Comparison of ENCODE assay signal across 8 mouse cellular contexts in genomic region chr8:77549121-77549706, GRCm38 (mm10). TPM values are rescaled to one million over a fixed set of nuclear protein-coding genes. Genes with fewer than 3 reads are reported as not detected.
DNase-seq lines count a peak whose midpoint lies in the region; ATAC-seq and TF ChIP-seq lines count a peak whose summit lies in the region.

TSS of gene Prmt9 (plus strand) at chr8:77549397.

- TF ChIP-seq POLR2A in CH12.LX (IDR thresholded peaks at IDR 0.05; ENCODE audit: low read depth, low read length) = peak; percentile 90
- peak; percentile 93 for TF ChIP-seq POLR2A in testis, adult 2 months (IDR thresholded peaks at IDR 0.05; ENCODE audit: control insufficient read depth, low read depth, low read length)

- peak; percentile 83 for DNase-seq in CH12.LX (ENCODE audit: extremely low read depth)
- DNase-seq in c-Kit-positive CD71-positive TER-119-negative erythroid progenitor cells, embryonic 14.5 days (ENCODE audit: low read depth) = peak; percentile 81
- peak; percentile 90 for DNase-seq in heart, postnatal 0 days (ENCODE audit: low spot score)
- peak; percentile 97 for DNase-seq in kidney, postnatal 4 days

- H3K9me3 ChIP-seq in CH12.LX (replicated peaks; ENCODE audit: low read length) = peaks cover 4% of the 10 kb centered on the region
- H3K9me3 ChIP-seq in forebrain, embryonic 12.5 days = no peaks in the 10 kb centered on the region
- H3K9me3 ChIP-seq in heart, postnatal 0 days (replicated peaks; ENCODE audit: control insufficient read depth, low read length) = no peaks in the 10 kb centered on the region
- H3K9me3 ChIP-seq in liver, embryonic 16.5 days (replicated peaks; ENCODE audit: control insufficient read depth, low read length) = no peaks in the 10 kb centered on the region
- no peaks in the 10 kb centered on the region for H3K9me3 ChIP-seq in neural tube, embryonic 13.5 days

- TF ChIP-seq CTCF in CH12.LX (conservative IDR thresholded peaks at IDR 0.05 in 1 of 2, IDR thresholded peaks at IDR 0.05 in 1 of 2; ENCODE audit: low read depth in 2 of 2, low read length in 2 of 2) = no peak
- no peak for TF ChIP-seq CTCF in heart, postnatal 0 days (IDR thresholded peaks at IDR 0.05; ENCODE audit: low read depth)
- TF ChIP-seq CTCF in testis, adult 2 months (IDR thresholded peaks at IDR 0.05; ENCODE audit: control insufficient read depth, insufficient read depth, insufficient replicate concordance, low read depth, low read length) = no peak

- peaks cover 5 to 9% of the 10 kb centered on the region in 2 experiments; a peak in 2 of 4 replicates for H3K4me1 ChIP-seq in CH12.LX (ENCODE audit: control insufficient read depth in 1 of 2, insufficient read depth in 2 of 2)
- H3K4me1 ChIP-seq in forebrain, embryonic 12.5 days = peaks cover 19% of the 10 kb centered on the region
- H3K4me1 ChIP-seq in heart, postnatal 0 days (ENCODE audit: control insufficient read depth, insufficient read depth) = peaks cover 5% of the 10 kb centered on the region; the same call in 1 of the 2 replicates
- H3K4me1 ChIP-seq in liver, embryonic 16.5 days (ENCODE audit: control insufficient read depth, low read depth, low read length) = peaks cover 4% of the 10 kb centered on the region
- peaks cover 30% of the 10 kb centered on the region for H3K4me1 ChIP-seq in neural tube, embryonic 13.5 days (replicated peaks)
- H3K4me1 ChIP-seq in testis, adult 2 months (ENCODE audit: control insufficient read depth, insufficient read depth, low read length) = no peaks in the 10 kb centered on the region; the same call in 1 of the 2 replicates

- peak within 1 kb of the TSS; percentile 75 for H3K4me2 ChIP-seq in CH12.LX (ENCODE audit: insufficient read depth, low read depth, poor library complexity, severe bottlenecking)
- peak within 1 kb of the TSS; percentile 78 for H3K4me2 ChIP-seq in forebrain, embryonic 12.5 days
- H3K4me2 ChIP-seq in heart, postnatal 0 days (ENCODE audit: low read depth, low read length) = peak within 1 kb of the TSS; percentile 73
- H3K4me2 ChIP-seq in liver, embryonic 16.5 days (ENCODE audit: low read depth, low read length) = peak within 1 kb of the TSS; percentile 88
- peak within 1 kb of the TSS; percentile 68 for H3K4me2 ChIP-seq in neural tube, embryonic 13.5 days

- WGBS in forebrain, embryonic 12.5 days = 4% methylated on average over 40 of the region's 42 CpGs
- WGBS in heart, postnatal 0 days = 4% methylated on average over 42 of the region's 42 CpGs
- WGBS in liver, embryonic 16.5 days (ENCODE audit: insufficient replicate concordance) = 4% methylated on average over 42 of the region's 42 CpGs
- WGBS in neural tube, embryonic 13.5 days = 3% methylated on average over 42 of the region's 42 CpGs

- peak within 1 kb of the TSS; percentile 90 for H3K9ac ChIP-seq in CH12.LX (ENCODE audit: insufficient read depth, low read depth)
- peak within 1 kb of the TSS; percentile 87 for H3K9ac ChIP-seq in forebrain, embryonic 12.5 days
- H3K9ac ChIP-seq in heart, postnatal 0 days (replicated peaks; ENCODE audit: low read depth, low read length) = peak within 1 kb of the TSS; percentile 86
- peak within 1 kb of the TSS; percentile 93 for H3K9ac ChIP-seq in liver, embryonic 16.5 days (ENCODE audit: low read depth, low read length)
- H3K9ac ChIP-seq in neural tube, embryonic 13.5 days = peak within 1 kb of the TSS; percentile 93

- peak within 1 kb of the TSS; percentile 46 for H3K27ac ChIP-seq in CH12.LX (ENCODE audit: insufficient read depth, low read depth)
- peak within 1 kb of the TSS; percentile 81 for H3K27ac ChIP-seq in forebrain, embryonic 12.5 days
- H3K27ac ChIP-seq in heart, postnatal 0 days (ENCODE audit: low read depth) = peak within 1 kb of the TSS; percentile 84
- H3K27ac ChIP-seq in liver, embryonic 16.5 days (ENCODE audit: low read length) = peak within 1 kb of the TSS; percentile 86
- peak within 1 kb of the TSS; percentile 89 for H3K27ac ChIP-seq in neural tube, embryonic 13.5 days (replicated peaks)
- H3K27ac ChIP-seq in testis, adult 2 months (ENCODE audit: control insufficient read depth, insufficient read depth, low read depth, low read length) = peak within 1 kb of the TSS; percentile 88

- peaks cover 18 to 30% of the 10 kb centered on the region in 2 experiments for H3K36me3 ChIP-seq in CH12.LX (replicated peaks in 1 of 2; ENCODE audit: control insufficient read depth in 1 of 2, insufficient read depth in 1 of 2, low read length in 1 of 2)
- H3K36me3 ChIP-seq in forebrain, embryonic 12.5 days (replicated peaks) = peaks cover 26% of the 10 kb centered on the region
- peaks cover 24% of the 10 kb centered on the region for H3K36me3 ChIP-seq in heart, postnatal 0 days (replicated peaks; ENCODE audit: control insufficient read depth, insufficient read depth, low read length)
- H3K36me3 ChIP-seq in liver, embryonic 16.5 days (ENCODE audit: control insufficient read depth, insufficient read depth) = peaks cover 12% of the 10 kb centered on the region
- peaks cover 32% of the 10 kb centered on the region for H3K36me3 ChIP-seq in neural tube, embryonic 13.5 days
- H3K36me3 ChIP-seq in testis, adult 2 months (ENCODE audit: control insufficient read depth, insufficient read depth, low read length) = no peaks in the 10 kb centered on the region

- no peak for TF ChIP-seq EP300 in CH12.LX (IDR thresholded peaks at IDR 0.05; ENCODE audit: low read length)
- no peak for TF ChIP-seq EP300 in heart, postnatal 0 days (IDR thresholded peaks at IDR 0.05; ENCODE audit: low read depth)

- peak; percentile 96 for ATAC-seq in forebrain, embryonic 12.5 days (ENCODE audit: low FRiP score)
- peak; percentile 98 for ATAC-seq in heart, postnatal 0 days (ENCODE audit: insufficient read depth, low read depth)
- peak; percentile 93 for ATAC-seq in liver, embryonic 16.5 days (ENCODE audit: low read depth)
- peak; percentile 95 for ATAC-seq in neural tube, embryonic 13.5 days (ENCODE audit: low read depth)

- H3K27me3 ChIP-seq in CH12.LX (replicated peaks) = no peaks in the 10 kb centered on the region
- H3K27me3 ChIP-seq in forebrain, embryonic 12.5 days = no peaks in the 10 kb centered on the region
- H3K27me3 ChIP-seq in heart, postnatal 0 days (ENCODE audit: control insufficient read depth, insufficient read depth, low read length) = no peaks in the 10 kb centered on the region
- no peaks in the 10 kb centered on the region for H3K27me3 ChIP-seq in liver, embryonic 16.5 days (ENCODE audit: control insufficient read depth, insufficient read depth, low read depth, low read length)
- no peaks in the 10 kb centered on the region for H3K27me3 ChIP-seq in neural tube, embryonic 13.5 days
- no peaks in the 10 kb centered on the region for H3K27me3 ChIP-seq in testis, adult 2 months (ENCODE audit: control insufficient read depth, insufficient read depth, low read length)

- no peak for TF ChIP-seq RAD21 in CH12.LX (IDR thresholded peaks at IDR 0.05; ENCODE audit: low read depth, low read length)

- in situ Hi-C loops in CH12.LX (cut with MboI; ENCODE audit: low pct_ligation_motif_present, low pct_unique_long_range_greater_than_20kb, low sequenced_read_pairs) = loop anchor here (10.0 kb wide), 1 partner anchor 134 kb away; no protein-coding TSS in a partner anchor

- H3K4me3 ChIP-seq in CH12.LX (replicated peaks in 1 of 3; ENCODE audit: low read depth in 2 of 3, low read length in 2 of 3, poor library complexity in 1 of 3) = peak within 1 kb of the TSS; percentile 93 to 97 (median 95)
- H3K4me3 ChIP-seq in forebrain, embryonic 12.5 days (replicated peaks) = peak within 1 kb of the TSS; percentile 82
- peak within 1 kb of the TSS; percentile 88 for H3K4me3 ChIP-seq in heart, postnatal 0 days (ENCODE audit: low read depth, low read length)
- H3K4me3 ChIP-seq in liver, embryonic 16.5 days (ENCODE audit: low read depth, low read length) = peak within 1 kb of the TSS; percentile 93
- H3K4me3 ChIP-seq in neural tube, embryonic 13.5 days = peak within 1 kb of the TSS; percentile 88
- H3K4me3 ChIP-seq in testis, adult 2 months (ENCODE audit: control insufficient read depth, low read depth, low read length) = peak within 1 kb of the TSS; percentile 98

- H3K79me2 ChIP-seq in CH12.LX (replicated peaks; ENCODE audit: control insufficient read depth, extremely low read depth, insufficient read depth, poor library complexity, severe bottlenecking) = peaks cover 13% of the 10 kb centered on the region

- dilution Hi-C loops in CH12.LX (cut with MboI; ENCODE audit: extremely low pct_ligation_motif_present, extremely low pct_unique_long_range_greater_than_20kb, low sequenced_read_pairs) = no loop called here

TF ChIP-seq in CH12.LX, 34 proteins besides CTCF, POLR2A, EP300 and RAD21 (continues in another document):
- no peak for TF ChIP-seq MXI1 (IDR thresholded peaks at IDR 0.05; ENCODE audit: low read depth, low read length)
- TF ChIP-seq POLR2AphosphoS2 (IDR thresholded peaks at IDR 0.05; ENCODE audit: low read depth, low read length) = no peak
- no peak for TF ChIP-seq MEF2A (IDR thresholded peaks at IDR 0.05; ENCODE audit: borderline replicate concordance, low read depth, low read length)
- no peak for TF ChIP-seq CHD1 (IDR thresholded peaks at IDR 0.05; ENCODE audit: low read depth, low read length)
- no peak for TF ChIP-seq GABPA (IDR thresholded peaks at IDR 0.05; ENCODE audit: insufficient replicate concordance, low read depth, low read length)
- TF ChIP-seq JUND (conservative IDR thresholded peaks at IDR 0.05; ENCODE audit: low read depth, low read length) = no peak
- no peak for TF ChIP-seq CHD2 (IDR thresholded peaks at IDR 0.05; ENCODE audit: low read length)
- no peak for TF ChIP-seq JUN (IDR thresholded peaks at IDR 0.05; ENCODE audit: insufficient read depth, low read depth, low read length)
- no peak for TF ChIP-seq ETS1 (conservative IDR thresholded peaks at IDR 0.05; ENCODE audit: low read depth, low read length)
- TF ChIP-seq ZMIZ1 (IDR thresholded peaks at IDR 0.05; ENCODE audit: low read depth, low read length) = peak; percentile 46; the same call in 1 of the 2 replicates
- no peak for TF ChIP-seq USF1 (IDR thresholded peaks at IDR 0.05; ENCODE audit: low read depth, low read length)
- TF ChIP-seq NELFE (IDR thresholded peaks at IDR 0.05; ENCODE audit: low read depth, low read length) = peak; percentile 76
- TF ChIP-seq MAX (IDR thresholded peaks at IDR 0.05; ENCODE audit: low read length) = no peak
- TF ChIP-seq SIN3A (IDR thresholded peaks at IDR 0.05; ENCODE audit: low read length) = no peak; the same call in 1 of the 2 replicates

RNA-seq across cellular contexts. Expression of gene Prmt9, which starts in this region (rescaled TPM):
- total RNA-seq in CH12.LX (2012; rRNA removed) (14.3 and 16.1 TPM in 2 replicates), CH12.LX (2014; rRNA removed) (16.9 and 17.4 TPM in 2 replicates)
- polyA plus RNA-seq in CH12.LX (2012; ENCODE audit: insufficient read length, low read depth) = 13.8 and 14.2 TPM in 2 replicates
- polyA plus RNA-seq in forebrain, embryonic 12.5 days (2016; fragmentation: Nextera tagmentation; extraction: Ambion mirVana) = 19.6 and 20.8 TPM in 2 replicates
- 13.8 and 15.1 TPM in 2 replicates for total RNA-seq in heart, postnatal 0 days (2014; rRNA removed; ENCODE audit: low replicate concordance)
- 13.3 and 14.9 TPM in 2 replicates for polyA plus RNA-seq in heart, postnatal 0 days (2015; fragmentation: Nextera tagmentation; extraction: Ambion mirVana)
- polyA plus RNA-seq in liver, embryonic 16.5 days (2015; fragmentation: Nextera tagmentation; extraction: Ambion mirVana) = 7.2 and 7.3 TPM in 2 replicates
- 29.8 and 30.4 TPM in 2 replicates for polyA plus RNA-seq in neural tube, embryonic 13.5 days (2015; fragmentation: Nextera tagmentation; extraction: Ambion mirVana)
- 3.0 and 3.5 TPM in 2 replicates for polyA plus RNA-seq in testis, adult 2 months (2012; rRNA removed)

Comparison
In these comparisons a context has a peak if more than half of its experiments do, and no peak if none do; other contexts are left out.
1. Peak in every context shown above with its lines: DNase-seq, ATAC-seq, H3K4me3 ChIP-seq and H3K27ac ChIP-seq.